Mouse (Mus musculus) left cerebral cortex, adult 9 months (tissue): ENCODE measurements around the gene Lrwd1.
"Not testable (repeated sequence)": the region's sequence is repeated elsewhere in the genome, so short reads cannot be mapped to it uniquely, and the experiment has no call there.

ENCODE experiments used
- DNase-seq, 2 experiments: peaks; one replicate each; pipeline ENCODE4 v3.0.0; 2022; ENCODE audit warnings: low spot score in 2 of 2

Gene Lrwd1

DNA sequence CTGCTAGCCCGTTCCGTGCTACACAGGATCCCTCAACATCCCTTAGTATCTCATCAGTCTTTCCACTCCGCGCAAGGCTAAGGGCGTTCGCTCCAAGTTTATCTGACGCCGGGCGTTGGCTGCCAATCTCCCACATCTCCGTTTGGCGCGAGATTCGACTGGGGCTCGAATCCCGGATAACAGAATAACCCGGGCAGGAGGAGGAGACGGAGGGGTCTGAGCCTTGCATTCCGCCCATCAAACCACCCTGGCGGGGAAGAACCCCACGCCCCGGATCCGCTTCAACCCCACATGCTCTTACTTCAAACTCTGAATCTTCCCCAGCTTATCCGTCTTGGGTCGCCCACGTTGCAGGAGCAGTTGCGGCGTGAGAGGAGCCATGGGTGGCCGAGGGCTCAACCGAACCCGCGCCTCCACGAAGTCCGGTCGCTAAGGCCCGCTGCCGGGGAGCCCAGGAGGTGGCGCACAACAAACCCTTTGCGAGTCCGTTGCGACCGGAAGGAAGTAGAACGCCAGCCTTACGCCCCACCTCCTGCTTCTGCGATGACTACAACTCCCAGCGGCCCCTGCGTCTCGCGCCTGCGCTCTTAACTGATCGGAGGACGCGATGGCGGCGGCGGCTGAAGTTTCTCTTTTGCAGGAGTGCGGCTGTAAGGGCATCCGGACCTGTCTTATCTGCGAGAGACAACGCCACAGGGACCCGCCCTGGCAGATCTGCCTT lies at the start of gene Lrwd1, which contains the start of gene Alkbh4:
Lrwd1 (minus strand) TSS at position 504 of the 721 bp plus-strand sequence.
Alkbh4 (plus strand) TSS at position 576 of the 721 bp plus-strand sequence.
- peak; percentile 87 to 96 for DNase-seq

GRCm38 (mm10) chr5:136183766-136184165 lies 47.9 kb upstream of the Lrwd1 start:
- DNase-seq = no peak

GRCm38 (mm10) chr5:136182830-136183229 lies 47.0 kb upstream of the Lrwd1 start:
- DNase-seq = no peak

DNA sequence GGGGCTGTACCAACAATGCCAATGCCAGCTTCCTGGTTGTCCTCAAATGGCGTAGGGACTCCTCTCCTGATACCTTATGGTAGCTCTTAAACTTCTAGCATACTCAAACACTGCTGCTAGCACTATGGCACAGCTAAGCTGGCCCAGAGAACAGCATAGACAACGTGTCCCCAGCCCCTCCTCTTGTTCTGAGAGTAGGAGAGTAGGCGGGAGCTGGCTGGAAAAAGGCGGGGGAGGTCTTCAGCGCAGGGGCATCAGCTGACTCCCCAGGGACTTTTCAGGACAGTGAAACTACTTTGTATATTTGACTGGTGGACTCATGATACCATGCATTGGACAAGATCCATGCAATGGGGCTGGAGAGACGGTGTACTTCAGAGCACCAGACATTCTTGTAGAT lies 46.2 kb upstream of the Lrwd1 start:
- DNase-seq = peak in 1 of 2 experiments; percentile 51

DNA sequence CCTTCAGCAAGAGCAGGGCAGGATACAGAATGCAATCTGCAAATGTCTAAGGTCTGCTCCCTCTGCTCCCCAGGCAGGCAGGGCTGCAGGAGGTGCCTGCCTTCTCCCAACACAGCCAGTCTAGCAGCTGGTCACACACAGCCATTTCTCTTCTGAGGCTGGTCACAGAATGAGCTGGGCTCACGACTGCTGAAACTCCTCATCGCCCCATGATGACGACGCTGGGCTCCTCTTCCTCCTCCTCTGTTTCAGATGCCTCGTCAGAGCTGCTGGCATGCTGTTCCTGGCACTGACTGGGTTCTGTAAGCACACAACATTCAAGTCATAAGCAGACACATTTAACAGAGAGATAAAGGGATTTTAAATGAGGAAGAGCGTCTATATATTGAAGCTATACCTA lies 45.3 kb upstream of the Lrwd1 start:
- no peak for DNase-seq

DNA sequence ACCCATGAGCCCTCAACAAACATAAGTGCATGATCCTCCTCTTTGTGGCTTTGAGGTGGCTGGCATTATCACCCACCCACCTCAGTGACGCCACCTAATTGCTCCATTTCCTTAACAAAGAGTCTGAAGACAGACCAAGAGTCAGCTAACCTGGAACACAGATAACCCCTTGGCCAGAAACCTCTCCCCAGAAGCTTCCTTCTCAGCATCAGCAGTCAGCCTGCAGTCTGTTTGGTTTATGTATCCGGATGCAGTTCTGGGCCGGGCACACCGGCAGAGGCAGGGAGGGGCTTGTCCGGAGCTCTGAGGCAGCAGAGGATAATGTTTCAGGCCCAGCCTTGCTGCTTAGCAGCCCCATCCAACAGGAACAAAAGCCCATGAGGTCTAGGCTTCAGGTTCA lies 43.7 kb upstream of the Lrwd1 start:
- DNase-seq = no peak

- peak in 1 of 2 experiments; percentile 61 for DNase-seq
Measured at GRCm38 (mm10) chr5:136173606-136174463, 38.0 kb upstream of the Lrwd1 start.

GRCm38 (mm10) chr5:136172939-136173338 lies 37.1 kb upstream of the Lrwd1 start:
- DNase-seq = no peak

DNA sequence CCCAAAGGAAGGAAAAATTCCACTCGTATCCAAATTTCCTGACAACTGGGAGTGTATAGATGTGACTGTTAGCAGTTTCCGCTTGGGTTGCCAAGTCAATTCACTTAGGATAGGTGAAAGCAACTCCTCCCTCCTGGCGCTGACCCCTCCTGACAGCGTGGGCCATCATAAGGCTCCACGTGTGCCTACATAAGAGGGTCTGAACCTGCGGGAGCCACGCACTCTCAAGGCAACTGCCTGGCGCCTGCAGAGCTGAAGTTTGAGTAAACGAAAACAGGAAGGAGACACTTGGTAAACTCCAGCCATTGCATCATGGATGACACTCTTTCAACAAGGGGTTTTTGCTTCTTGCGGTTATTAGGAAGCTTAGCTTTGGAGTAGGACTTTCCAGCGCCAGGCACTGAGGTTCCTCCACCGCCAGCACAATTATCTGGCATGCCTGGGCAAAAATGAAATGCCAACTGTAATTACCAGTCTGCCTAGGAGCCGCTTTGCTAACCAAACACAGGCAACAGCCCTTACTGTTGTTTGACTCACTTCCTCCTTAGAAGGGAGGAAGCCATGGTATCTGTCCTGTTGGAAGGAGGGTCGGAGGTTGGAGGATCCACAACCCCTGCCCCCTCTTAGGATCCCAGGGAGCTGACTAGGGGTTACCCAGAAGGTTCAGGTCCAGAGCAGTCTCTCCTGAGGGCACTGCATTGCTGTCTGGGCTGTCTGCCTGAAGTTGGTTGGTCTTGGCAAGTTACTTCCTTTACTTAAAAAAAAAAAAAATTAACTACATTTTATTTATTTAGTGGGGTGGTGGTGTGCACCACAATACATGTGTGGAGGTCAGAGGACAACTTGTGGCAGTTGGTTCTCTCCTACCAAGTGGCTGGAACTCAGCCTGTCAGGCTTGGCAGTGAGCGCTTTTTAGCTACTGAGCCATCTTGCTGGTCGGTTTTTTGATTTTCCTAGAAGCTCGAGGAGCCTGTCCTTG lies 35.8 kb upstream of the Lrwd1 start:
- peak in 1 of 2 experiments; percentile 27 for DNase-seq

GRCm38 (mm10) chr5:136170512-136171362 lies 34.9 kb upstream of the Lrwd1 start, which contains the start of gene Orai2:
TSS of gene Orai2 (minus strand) at chr5:136170713.
- DNase-seq = peak; percentile 63 to 88

- DNase-seq = peak in 1 of 2 experiments; percentile 55
Measured at GRCm38 (mm10) chr5:136169626-136170511, 34.0 kb upstream of the Lrwd1 start.

GRCm38 (mm10) chr5:136168071-136168470 lies 32.2 kb upstream of the Lrwd1 start:
- DNase-seq = no peak

DNA sequence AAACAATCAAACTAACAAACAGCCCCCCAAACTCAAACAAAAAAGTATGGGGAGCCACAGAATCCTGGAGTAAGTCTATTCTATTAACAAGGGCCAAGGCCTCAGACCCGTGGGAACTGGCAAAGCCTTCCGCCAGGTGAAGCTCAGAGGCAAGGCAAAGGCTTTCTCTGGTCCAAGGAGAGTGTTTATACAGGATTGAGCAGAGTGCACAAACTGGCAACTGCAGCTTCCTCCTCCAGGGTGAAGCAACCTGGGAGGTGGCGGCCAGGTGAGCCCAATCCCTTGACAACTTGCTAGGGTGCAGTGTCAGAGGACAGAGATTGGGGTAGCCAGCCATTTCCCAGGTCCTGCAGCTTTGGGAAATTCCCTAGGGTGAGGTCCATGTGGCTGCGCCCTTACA lies 31.4 kb upstream of the Lrwd1 start:
- DNase-seq = no peak

GRCm38 (mm10) chr5:136165246-136165645 lies 29.4 kb upstream of the Lrwd1 start:
- DNase-seq = no peak

DNA sequence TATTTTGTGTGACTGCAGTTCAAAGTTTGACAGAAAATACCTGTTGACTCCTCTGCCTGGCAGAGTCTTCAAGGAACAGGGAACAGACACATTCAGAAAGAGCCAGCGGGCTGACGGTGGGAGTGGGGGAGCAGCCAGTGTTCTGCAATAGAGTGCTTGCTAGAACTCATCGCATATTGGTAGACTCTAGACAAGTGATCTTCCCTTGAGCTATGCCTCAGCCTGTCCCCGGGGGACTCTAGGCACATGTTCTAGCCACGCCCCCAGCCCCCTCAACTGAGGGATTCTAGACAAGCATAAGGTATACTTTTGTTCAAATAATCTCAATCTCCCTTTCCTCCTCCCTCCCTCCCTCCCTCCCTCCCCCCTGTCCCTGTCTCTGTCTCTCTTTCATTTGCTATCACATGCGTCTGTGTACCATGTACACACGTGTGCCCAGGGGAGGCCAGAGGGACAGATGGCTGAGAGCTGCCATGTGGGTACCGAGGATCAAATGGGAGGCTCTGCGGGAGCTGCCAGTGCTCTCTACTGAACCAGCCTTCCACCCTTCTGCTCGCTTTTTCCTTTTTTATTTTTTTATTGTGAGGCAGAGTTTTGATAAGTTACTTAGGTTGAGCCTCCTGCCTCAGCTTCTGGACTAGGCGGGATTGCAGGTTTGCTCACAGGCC lies 28.1 kb upstream of the Lrwd1 start:
- DNase-seq = no peak

- not testable (repeated sequence) for DNase-seq
Measured at GRCm38 (mm10) chr5:136160084-136160483, 24.2 kb upstream of the Lrwd1 start.

DNA sequence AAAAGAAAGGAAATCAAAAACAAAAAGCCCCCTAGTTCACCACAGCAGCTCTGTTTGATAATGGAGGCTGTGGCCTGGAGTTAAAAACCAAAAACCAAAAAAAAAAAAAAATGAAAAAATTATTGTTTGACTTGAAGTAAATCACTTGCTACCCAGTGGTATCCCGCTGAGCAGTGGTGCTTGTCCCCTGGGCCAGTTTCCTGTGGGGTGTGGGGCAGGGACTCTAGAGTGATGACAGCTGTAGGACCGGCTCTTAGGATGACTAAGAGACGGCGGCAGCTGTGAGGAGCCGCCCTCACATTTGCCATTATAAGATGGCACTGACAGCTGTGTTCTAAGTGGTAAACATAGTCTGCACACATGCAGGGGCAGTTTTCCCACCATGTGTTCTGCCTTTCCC lies 19.5 kb upstream of the Lrwd1 start:
- DNase-seq = no peak

- DNase-seq = no peak
Measured at GRCm38 (mm10) chr5:136152365-136152764, 16.5 kb upstream of the Lrwd1 start.

- not testable (repeated sequence) for DNase-seq
Measured at GRCm38 (mm10) chr5:136149134-136149576, 13.3 kb upstream of the Lrwd1 start.
